Mouse (Mus musculus) cerebellum, adult 9-11 months (tissue): ENCODE data around the gene Lamb1.

ENCODE experiments used
- DNase-seq: peaks from one replicate; pipeline ENCODE4 v3.0.0; 2022

Lamb1 gene

DNA sequence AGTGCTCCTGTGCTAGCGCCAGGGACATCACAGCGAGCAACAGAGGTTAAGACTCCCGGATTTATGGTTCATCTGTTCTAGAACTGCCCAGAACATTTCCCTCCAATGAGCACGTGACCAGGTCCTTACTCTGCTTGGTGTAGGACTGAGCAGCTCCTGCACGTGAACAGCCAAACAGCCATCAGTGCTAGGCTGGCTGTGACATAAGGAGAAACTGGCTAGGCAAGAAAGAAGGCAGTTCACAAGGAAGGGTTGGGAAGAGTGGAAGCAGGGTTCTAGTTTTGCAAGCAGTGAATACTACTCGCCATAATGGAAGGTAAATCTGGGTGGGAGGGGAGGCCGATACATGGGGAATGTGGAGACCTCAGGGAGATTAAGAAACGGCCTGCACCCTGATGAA is 10.1 kb upstream of the Lamb1 start:
- DNase-seq, result no peak

- no peak for DNase-seq
These were observed 8.7 kb upstream of the Lamb1 start for GRCm38 (mm10) chr12:31256121-31256903.

- DNase-seq, result no peak
These were observed 3.2 kb upstream of the Lamb1 start for GRCm38 (mm10) chr12:31261882-31262281.

- DNase-seq, result no peak
These were observed 1.1 kb upstream of the Lamb1 start for GRCm38 (mm10) chr12:31263921-31264320.

- DNase-seq, result no peak
These were observed 843 bp downstream of the Lamb1 start for GRCm38 (mm10) chr12:31265722-31266431.

GRCm38 (mm10) chr12:31266686-31267085 is 1.7 kb downstream of the Lamb1 start:
- DNase-seq, result no peak

GRCm38 (mm10) chr12:31267363-31267762 is 2.3 kb downstream of the Lamb1 start:
- no peak for DNase-seq

DNA sequence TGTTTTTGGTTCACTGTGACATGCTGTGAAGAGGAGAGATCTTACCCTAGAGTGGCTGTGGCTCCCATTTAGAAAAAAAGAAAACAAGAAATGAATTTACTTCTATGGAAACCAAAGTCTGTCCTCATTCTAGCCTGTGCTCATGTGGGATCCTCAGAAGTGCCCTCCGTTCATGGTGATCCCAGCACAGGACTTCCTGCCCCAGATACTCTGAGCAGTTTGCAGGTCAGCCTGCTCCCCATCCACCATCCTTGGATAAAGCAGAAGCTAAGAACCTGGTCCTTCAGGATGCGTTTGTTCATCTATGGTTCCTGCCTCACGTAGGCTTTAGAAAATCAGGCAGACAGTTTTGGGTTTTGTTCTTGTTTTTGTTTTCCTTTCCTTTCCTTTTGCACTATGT is 3.3 kb downstream of the Lamb1 start:
- DNase-seq, result no peak

DNA sequence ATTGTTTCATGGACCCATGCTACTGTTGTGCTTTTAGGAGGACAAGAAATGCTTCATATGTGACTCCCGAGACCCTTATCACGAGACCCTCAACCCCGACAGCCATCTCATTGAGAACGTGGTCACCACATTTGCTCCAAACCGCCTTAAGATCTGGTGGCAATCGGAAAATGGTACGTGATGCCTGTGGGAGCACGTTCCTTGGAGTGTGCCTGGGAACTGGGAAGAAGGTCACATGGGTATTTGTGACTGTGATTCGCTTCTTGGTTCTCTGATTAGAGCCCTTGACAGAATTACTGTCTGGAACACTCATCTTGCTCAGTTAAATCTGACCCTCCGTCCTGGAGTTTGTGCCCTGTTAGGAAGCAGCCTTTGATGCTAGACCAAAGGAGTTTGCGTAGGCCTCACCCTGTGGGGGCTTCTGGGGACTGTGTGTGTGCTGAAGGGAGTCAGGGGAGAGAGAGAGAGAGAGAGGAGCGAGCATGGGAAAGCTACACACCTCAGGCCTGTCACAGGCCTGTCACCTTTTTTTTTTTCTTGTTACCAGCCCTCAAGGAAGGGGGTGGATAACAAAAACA is 4.1 kb downstream of the Lamb1 start:
- no peak for DNase-seq

GRCm38 (mm10) chr12:31270361-31270760 is 5.3 kb downstream of the Lamb1 start:
- DNase-seq, result no peak

- DNase-seq, result no peak
These were observed 5.7 kb downstream of the Lamb1 start for GRCm38 (mm10) chr12:31270776-31271175.

GRCm38 (mm10) chr12:31271361-31272011 is 6.5 kb downstream of the Lamb1 start:
- DNase-seq, result no peak

DNA sequence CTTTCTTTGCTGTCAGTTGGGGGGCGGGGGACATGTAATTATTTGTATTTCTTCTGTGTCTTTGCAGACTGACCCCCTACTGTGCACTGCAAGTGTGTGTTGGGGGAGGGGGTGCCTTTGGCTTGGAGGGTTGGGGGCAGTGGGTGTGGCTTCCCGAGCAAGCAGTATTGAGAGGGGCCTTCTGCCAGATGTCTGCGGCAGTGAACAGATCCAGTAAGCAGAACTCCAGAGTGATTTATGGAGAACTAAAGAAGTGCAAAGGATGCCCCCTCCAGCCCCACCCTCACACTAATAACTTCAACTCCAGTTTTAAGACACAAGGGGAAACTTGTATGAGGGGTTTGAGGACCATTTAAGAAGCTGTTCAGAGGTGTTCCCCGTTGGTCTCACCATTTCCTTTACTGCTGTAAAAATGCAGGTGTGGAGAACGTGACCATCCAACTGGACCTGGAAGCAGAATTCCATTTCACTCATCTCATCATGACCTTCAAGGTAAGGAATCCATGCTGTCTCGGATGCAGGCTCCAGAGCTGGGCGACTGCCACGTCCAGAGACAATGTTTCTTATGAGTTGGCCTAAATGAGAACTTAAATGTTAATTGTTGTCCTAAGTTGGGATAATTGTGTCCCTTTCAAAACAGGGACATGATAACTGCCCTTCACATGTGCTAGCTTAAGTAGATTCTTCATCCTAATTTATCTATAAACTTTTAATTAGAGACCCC is 7.1 kb downstream of the Lamb1 start:
- no peak for DNase-seq

- DNase-seq, result no peak
These were observed 7.8 kb downstream of the Lamb1 start for GRCm38 (mm10) chr12:31272846-31273245.

DNA sequence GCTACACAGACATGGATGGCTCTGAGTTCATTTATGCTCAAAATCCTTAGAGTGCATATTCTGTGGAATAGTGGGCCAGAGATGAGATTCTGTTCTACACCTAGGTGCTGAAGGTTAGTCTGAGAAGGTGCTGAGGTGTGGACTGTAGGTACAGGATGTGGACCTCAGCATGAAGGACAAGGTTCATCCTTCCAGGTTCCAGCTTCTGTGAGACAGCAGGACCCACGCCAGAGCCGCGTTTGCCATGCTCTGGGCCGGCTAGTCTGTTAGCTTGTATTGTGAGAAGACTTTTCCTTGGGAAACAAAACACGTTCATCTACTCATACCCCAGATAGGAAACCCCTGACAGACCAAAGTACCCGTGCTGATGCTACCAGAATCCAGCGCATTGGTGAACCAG is 8.6 kb downstream of the Lamb1 start:
- DNase-seq, result no peak

DNA sequence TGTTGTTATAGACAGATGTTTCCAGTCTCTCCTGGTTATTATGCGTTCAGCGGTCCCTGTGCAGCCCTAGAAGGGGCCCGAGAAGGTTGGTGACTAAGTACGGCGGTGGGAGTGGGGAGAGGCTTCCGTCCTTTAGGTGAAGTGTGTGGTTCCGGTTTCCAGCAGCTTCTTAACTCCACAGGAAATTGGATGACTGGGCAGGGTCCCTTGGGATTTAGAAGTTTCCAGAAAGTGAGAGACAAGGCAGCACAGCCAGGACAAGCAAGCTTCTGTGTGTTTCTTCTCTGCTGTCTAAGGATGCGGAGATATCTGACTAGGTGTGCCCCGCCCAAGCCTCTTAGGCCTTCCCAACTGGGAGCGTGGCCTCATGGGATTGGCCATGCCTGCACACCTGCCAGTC is 10.4 kb downstream of the Lamb1 start:
- DNase-seq, result no peak

- no peak for DNase-seq
These were observed 13.2 kb downstream of the Lamb1 start for GRCm38 (mm10) chr12:31278270-31278669.

DNA sequence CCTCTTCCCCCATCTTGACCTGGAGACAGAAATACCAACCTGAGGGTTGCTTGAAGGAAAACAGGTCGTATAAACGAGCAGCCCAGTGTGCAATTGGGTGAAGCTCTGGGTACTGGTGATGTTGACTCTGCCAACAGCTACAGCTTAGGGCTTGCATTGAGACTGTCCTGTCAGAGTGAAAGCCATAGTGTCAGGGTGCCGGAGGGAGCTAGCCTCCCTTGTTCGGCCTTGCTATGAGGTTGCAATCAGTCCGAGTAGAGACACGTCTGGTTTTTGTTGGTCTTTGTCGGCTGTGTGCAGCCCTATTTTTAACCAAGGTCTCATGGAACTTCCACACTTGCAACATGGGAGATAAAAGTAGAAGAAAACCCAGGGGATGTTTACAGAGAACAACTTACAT is 15.3 kb downstream of the Lamb1 start:
- DNase-seq, result no peak

DNA sequence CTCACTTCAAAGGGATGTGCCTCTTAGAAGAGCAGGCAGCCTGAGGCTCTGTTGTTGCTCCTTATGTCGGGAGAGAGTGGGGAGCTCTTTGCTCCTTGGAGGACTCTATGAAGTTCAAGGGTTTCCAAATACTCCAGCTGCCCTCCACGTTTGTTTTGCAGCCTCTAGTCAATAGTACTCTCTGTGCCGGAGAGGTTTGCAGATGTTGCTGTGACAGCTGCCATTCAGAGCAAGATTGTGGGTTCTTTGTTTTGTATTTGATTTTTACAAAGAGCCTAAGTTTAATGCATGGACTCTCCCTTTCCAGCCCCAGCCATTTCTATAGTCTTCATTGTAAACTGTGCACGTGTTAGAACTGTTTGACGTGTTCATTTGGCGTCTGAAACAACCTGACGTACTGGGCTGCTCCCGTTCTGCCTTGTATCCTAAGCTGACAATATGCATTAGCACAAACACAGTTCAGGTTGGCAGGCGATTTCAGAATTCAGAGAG is 16.1 kb downstream of the Lamb1 start:
- no peak for DNase-seq

DNA sequence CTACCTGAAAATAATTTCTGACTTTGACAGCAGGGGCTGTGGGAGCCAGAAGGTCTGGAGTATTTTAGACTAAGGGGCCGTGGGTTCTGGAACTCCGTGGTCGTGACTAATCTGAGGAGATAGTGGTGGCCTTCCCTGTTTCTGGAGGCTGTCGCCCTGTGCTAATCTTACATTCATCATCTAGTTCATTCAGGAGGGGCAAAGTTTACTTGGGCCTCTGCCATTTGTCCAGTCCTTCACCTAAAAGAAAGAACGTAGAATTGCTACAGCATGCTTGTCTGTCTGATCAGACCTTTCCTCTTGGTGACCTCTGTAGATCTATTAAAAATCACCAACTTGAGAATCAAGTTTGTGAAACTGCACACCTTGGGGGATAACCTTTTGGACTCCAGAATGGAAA is 17.2 kb downstream of the Lamb1 start:
- no peak for DNase-seq

DNA sequence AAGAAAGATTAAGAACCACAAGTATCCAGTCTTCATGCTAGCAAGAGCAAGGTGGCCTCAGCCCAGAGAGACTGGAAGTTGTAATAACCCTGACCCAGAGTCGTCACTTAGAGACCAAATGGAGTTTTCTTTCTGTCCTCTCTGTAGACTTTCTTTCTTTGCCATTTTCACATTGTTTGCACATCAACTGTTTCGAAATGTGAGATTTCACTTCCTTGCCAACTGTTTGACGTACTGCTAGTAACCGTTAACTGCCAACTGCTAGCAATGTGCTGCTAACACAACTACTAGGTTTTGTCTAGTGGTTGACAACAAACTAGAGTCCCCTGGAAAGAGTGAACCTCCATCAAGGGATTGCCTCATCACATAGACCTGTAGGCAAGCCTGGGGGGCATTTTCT is 18.1 kb downstream of the Lamb1 start:
- no peak for DNase-seq

DNA sequence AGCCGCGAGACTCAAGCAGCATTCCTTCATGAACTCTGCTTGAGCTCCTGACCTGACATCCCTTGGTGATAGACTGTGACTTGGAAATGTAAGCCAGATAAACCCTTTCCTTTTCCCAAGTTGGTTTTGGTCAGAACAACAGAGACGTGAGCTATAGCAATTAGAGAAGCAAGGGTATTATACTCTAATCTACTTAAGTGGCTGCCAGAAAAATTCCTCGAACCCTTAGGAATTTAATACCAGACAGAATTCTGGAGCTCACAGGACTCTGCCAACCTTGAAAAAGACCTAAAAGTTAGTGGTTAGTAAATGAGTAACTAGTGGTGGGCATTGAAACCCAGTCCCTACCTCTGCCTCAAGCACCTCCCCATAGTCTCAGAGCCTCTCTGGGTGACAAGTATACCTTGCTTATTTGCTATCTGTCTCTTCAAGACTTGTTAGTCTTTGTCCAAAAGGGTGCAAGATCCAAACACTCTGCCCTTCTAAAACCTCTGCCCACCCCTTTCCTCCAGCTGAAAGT is 18.6 kb downstream of the Lamb1 start:
- DNase-seq, result no peak

- DNase-seq, result no peak
These were observed 24.0 kb downstream of the Lamb1 start for GRCm38 (mm10) chr12:31289046-31289445.
